Mouse (Mus musculus): ENCODE measurements around the gene Ift88. TPM values are rescaled to one million over a fixed set of nuclear protein-coding genes. Genes with fewer than 3 reads are reported as not detected.
A peak's percentile ranks its signal among the peaks of the same experiment; 100 is the strongest.
"Not testable (repeated sequence)": the region's sequence is repeated elsewhere in the genome, so short reads cannot be mapped to it uniquely, and the experiment has no call there.

The Ift88 gene
- polyA plus RNA-seq, 2 experiments: 1.6 TPM

GRCm38 (mm10) chr14:57424212-57424561, 325 bp downstream of the Ift88 start:
- no peak for TF ChIP-seq CTCF (IDR thresholded peaks at IDR 0.05; ENCODE audit: low read depth)
- no peak for TF ChIP-seq EP300 (IDR thresholded peaks at IDR 0.05; ENCODE audit: low read depth)
- DNase-seq (ENCODE audit: low read depth in 3 of 3, low spot score in 3 of 3) (no peak), ATAC-seq (ENCODE audit: insufficient read depth) (peak; percentile 73)
- peak overlapping the region; percentile 87 for H3K4me2 ChIP-seq (ENCODE audit: low read depth)
- no peak overlapping the region for H3K27ac ChIP-seq
- no peaks in the 10 kb centered on the region for H3K9me3 ChIP-seq (ENCODE audit: control insufficient read depth, low read length)
- H3K27me3 ChIP-seq (ENCODE audit: control insufficient read depth, insufficient read depth, low read length): no peaks in the 10 kb centered on the region
- no peaks in the 10 kb centered on the region for H3K36me3 ChIP-seq (replicated peaks; ENCODE audit: control insufficient read depth, insufficient read depth, low read depth)
- H3K9ac ChIP-seq (replicated peaks): peak overlapping the region; percentile 46
- peaks cover 2 to 4% of the 10 kb centered on the region in 2 experiments; a peak in 2 of 4 replicates for H3K4me1 ChIP-seq (replicated peaks; ENCODE audit: control insufficient read depth in 2 of 2, insufficient read depth in 2 of 2, low read length in 1 of 2)
- peak overlapping the region; percentile 66 to 75 for H3K4me3 ChIP-seq (ENCODE audit: insufficient read depth in 1 of 2, low read depth in 2 of 2, low read length in 2 of 2)
- under 1% methylated on average over 24 of the region's 24 CpGs for WGBS (ENCODE audit: insufficient replicate concordance)

DNA sequence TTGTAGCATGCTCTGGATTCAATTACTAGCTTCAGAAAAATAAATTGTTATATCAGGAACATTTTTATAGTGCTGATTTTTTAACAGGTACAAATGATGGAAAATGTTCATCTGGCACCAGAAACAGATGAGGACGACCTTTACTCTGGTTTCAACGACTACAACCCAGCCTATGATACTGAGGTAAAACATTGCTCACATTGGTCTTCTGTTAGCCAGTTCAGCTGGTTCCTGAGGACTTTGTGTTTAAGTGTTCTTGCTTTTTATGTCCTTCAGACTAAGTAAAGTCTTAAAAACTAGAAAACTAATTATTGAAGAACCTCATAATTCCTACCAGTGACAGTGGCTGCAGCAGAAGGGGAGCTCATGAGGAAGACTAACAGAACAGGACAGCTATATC, 6.6 kb downstream of the Ift88 start:
- TF ChIP-seq CTCF (IDR thresholded peaks at IDR 0.05; ENCODE audit: low read depth) (no peak), EP300 (IDR thresholded peaks at IDR 0.05; ENCODE audit: low read depth) (no peak)
- no peaks in the 10 kb centered on the region for H3K4me1 ChIP-seq (replicated peaks; ENCODE audit: control insufficient read depth in 2 of 2, insufficient read depth in 2 of 2, low read length in 1 of 2)
- ATAC-seq (ENCODE audit: insufficient read depth) (no peak), DNase-seq (ENCODE audit: low read depth in 3 of 3, low spot score in 3 of 3) (no peak)
- H3K9me3 ChIP-seq (ENCODE audit: control insufficient read depth, low read length): no peaks in the 10 kb centered on the region
- H3K27ac ChIP-seq: no peak overlapping the region
- H3K4me2 ChIP-seq (ENCODE audit: low read depth): no peak overlapping the region
- no peaks in the 10 kb centered on the region for H3K36me3 ChIP-seq (replicated peaks; ENCODE audit: control insufficient read depth, insufficient read depth, low read depth)
- no peak overlapping the region for H3K4me3 ChIP-seq (ENCODE audit: insufficient read depth in 1 of 2, low read depth in 2 of 2, low read length in 2 of 2)
- 70% methylated on average over 2 of the region's 2 CpGs for WGBS (ENCODE audit: insufficient replicate concordance)
- no peaks in the 10 kb centered on the region for H3K27me3 ChIP-seq (ENCODE audit: control insufficient read depth, insufficient read depth, low read length)
- H3K9ac ChIP-seq (replicated peaks): no peak overlapping the region

GRCm38 (mm10) chr14:57452516-57452915, 28.7 kb downstream of the Ift88 start:
- Histone ChIP-seq H3K4me1 (replicated peaks; ENCODE audit: control insufficient read depth in 2 of 2, insufficient read depth in 2 of 2, low read length in 1 of 2) (no peaks in the 10 kb centered on the region), H3K4me2 (ENCODE audit: low read depth) (no peak overlapping the region), H3K27ac (no peak overlapping the region), H3K9ac (replicated peaks) (no peak overlapping the region), H3K4me3 (ENCODE audit: insufficient read depth in 1 of 2, low read depth in 2 of 2, low read length in 2 of 2) (no peak overlapping the region), H3K36me3 (replicated peaks; ENCODE audit: control insufficient read depth, insufficient read depth, low read depth) (no peaks in the 10 kb centered on the region), H3K27me3 (ENCODE audit: control insufficient read depth, insufficient read depth, low read length) (no peaks in the 10 kb centered on the region), H3K9me3 (ENCODE audit: control insufficient read depth, low read length) (no peaks in the 10 kb centered on the region)
- no peak for DNase-seq (ENCODE audit: low read depth in 3 of 3, low spot score in 3 of 3)
- WGBS (ENCODE audit: insufficient replicate concordance): 35% methylated on average over 1 of the region's 1 CpGs
- ATAC-seq (ENCODE audit: insufficient read depth): no peak
- no peak for TF ChIP-seq EP300 (IDR thresholded peaks at IDR 0.05; ENCODE audit: low read depth)
- no peak for TF ChIP-seq CTCF (IDR thresholded peaks at IDR 0.05; ENCODE audit: low read depth)

DNA sequence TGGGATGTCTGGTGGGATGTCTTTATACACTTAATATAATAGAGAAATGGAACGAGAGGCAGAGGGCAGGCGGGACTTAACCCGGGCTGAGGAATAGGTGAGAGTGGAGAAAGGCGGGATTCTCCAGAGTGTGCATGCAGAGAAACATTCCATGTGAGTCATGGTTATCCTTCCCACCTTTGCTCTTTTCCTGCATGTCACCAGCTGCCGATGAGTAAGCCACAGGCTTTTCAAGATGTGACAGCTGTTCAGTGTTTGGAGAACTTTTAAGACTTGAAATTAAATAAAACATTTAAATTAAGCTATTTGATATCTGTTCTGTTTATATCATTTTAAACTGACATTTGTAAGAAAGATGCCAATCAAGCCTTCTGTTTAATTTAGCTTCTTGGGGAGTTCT, 36.0 kb downstream of the Ift88 start:
- TF ChIP-seq CTCF (IDR thresholded peaks at IDR 0.05; ENCODE audit: low read depth) (no peak), EP300 (IDR thresholded peaks at IDR 0.05; ENCODE audit: low read depth) (no peak)
- Histone ChIP-seq H3K4me2 (ENCODE audit: low read depth) (no peak overlapping the region), H3K27me3 (ENCODE audit: control insufficient read depth, insufficient read depth, low read length) (no peaks in the 10 kb centered on the region), H3K4me3 (ENCODE audit: insufficient read depth in 1 of 2, low read depth in 2 of 2, low read length in 2 of 2) (no peak overlapping the region), H3K9ac (replicated peaks) (no peak overlapping the region), H3K4me1 (replicated peaks; ENCODE audit: control insufficient read depth in 2 of 2, insufficient read depth in 2 of 2, low read length in 1 of 2) (no peaks in the 10 kb centered on the region), H3K9me3 (ENCODE audit: control insufficient read depth, low read length) (no peaks in the 10 kb centered on the region), H3K36me3 (replicated peaks; ENCODE audit: control insufficient read depth, insufficient read depth, low read depth) (no peaks in the 10 kb centered on the region), H3K27ac (no peak overlapping the region)
- no peak for ATAC-seq (ENCODE audit: insufficient read depth)
- no peak for DNase-seq (ENCODE audit: low read depth in 3 of 3, low spot score in 3 of 3)
- 71% methylated on average over 5 of the region's 5 CpGs for WGBS (ENCODE audit: insufficient replicate concordance)

- not testable (repeated sequence) for H3K4me2 ChIP-seq (ENCODE audit: low read depth); H3K4me3 ChIP-seq (ENCODE audit: insufficient read depth in 1 of 2, low read depth in 2 of 2, low read length in 2 of 2); H3K4me1 ChIP-seq (replicated peaks; ENCODE audit: control insufficient read depth in 2 of 2, insufficient read depth in 2 of 2, low read length in 1 of 2); H3K27me3 ChIP-seq (ENCODE audit: control insufficient read depth, insufficient read depth, low read length); DNase-seq (ENCODE audit: low read depth in 3 of 3, low spot score in 3 of 3); H3K9ac ChIP-seq (replicated peaks); ATAC-seq (ENCODE audit: insufficient read depth); H3K27ac ChIP-seq; H3K9me3 ChIP-seq (ENCODE audit: control insufficient read depth, low read length); H3K36me3 ChIP-seq (replicated peaks; ENCODE audit: control insufficient read depth, insufficient read depth, low read depth)
- WGBS (ENCODE audit: insufficient replicate concordance): 67% methylated on average over 5 of the region's 5 CpGs
Measured at GRCm38 (mm10) chr14:57460326-57460725, 36.5 kb downstream of the Ift88 start.

DNA sequence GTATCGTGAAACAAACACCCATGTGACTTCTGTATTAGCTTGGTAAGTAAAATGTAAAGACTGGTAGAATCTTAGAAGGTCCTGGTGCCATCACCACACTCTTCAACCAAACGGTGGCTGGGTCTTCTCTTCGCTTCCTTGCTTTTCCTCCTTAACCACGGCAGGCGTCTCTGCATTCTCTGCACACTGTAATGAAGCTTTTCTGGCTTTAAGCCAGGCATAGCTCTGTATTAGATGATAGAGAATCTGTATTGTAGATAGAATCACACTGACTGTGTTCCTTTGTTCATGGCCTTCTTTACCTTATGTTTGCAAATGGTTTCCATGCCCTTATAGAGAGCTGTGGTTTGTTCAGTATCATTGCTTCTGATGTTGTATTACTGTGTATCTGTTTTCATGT, 39.0 kb downstream of the Ift88 start:
- no peak overlapping the region for H3K9ac ChIP-seq (replicated peaks)
- no peaks in the 10 kb centered on the region for H3K36me3 ChIP-seq (replicated peaks; ENCODE audit: control insufficient read depth, insufficient read depth, low read depth)
- WGBS (ENCODE audit: insufficient replicate concordance): 65% methylated on average over 5 of the region's 5 CpGs
- no peak for TF ChIP-seq CTCF (IDR thresholded peaks at IDR 0.05; ENCODE audit: low read depth)
- TF ChIP-seq EP300 (IDR thresholded peaks at IDR 0.05; ENCODE audit: low read depth): no peak
- no peak overlapping the region for H3K4me2 ChIP-seq (ENCODE audit: low read depth)
- H3K27ac ChIP-seq: no peak overlapping the region
- no peaks in the 10 kb centered on the region for H3K4me1 ChIP-seq (replicated peaks; ENCODE audit: control insufficient read depth in 2 of 2, insufficient read depth in 2 of 2, low read length in 1 of 2)
- ATAC-seq (ENCODE audit: insufficient read depth) (no peak), DNase-seq (ENCODE audit: low read depth in 3 of 3, low spot score in 3 of 3) (no peak)
- no peaks in the 10 kb centered on the region for H3K27me3 ChIP-seq (ENCODE audit: control insufficient read depth, insufficient read depth, low read length)
- no peak overlapping the region for H3K4me3 ChIP-seq (ENCODE audit: insufficient read depth in 1 of 2, low read depth in 2 of 2, low read length in 2 of 2)
- H3K9me3 ChIP-seq (ENCODE audit: control insufficient read depth, low read length): no peaks in the 10 kb centered on the region
